Mouse (Mus musculus) small intestine, adult 2 months (tissue): ENCODE results near the gene Smg9. TPM values are rescaled to one million over a fixed set of nuclear protein-coding genes. Genes with fewer than 3 reads are reported as not detected.

Experiments used
- H3K27ac ChIP-seq: fragments of 200-500 bp; 2 replicates; pipeline ENCODE4 v1.5.1; 2012; ENCODE audit warnings: low read depth, low read length, control low read depth, inconsistent platforms; ENCODE audit not compliant: insufficient read depth
- H3K27me3 ChIP-seq: fragments of 200-500 bp; 2 replicates; pipeline ENCODE4 v1.6.1; 2012; ENCODE audit warnings: mild to moderate bottlenecking, moderate library complexity, low read length, inconsistent platforms; ENCODE audit not compliant: control insufficient read depth, insufficient read depth
- H3K36me3 ChIP-seq: fragments of 200-500 bp; 2 replicates; pipeline ENCODE4 v1.6.1; 2012; ENCODE audit warnings: mild to moderate bottlenecking, low read length, control low read depth, inconsistent platforms; ENCODE audit not compliant: control insufficient read depth, insufficient read depth
- H3K4me1 ChIP-seq: fragments of 200-500 bp; 2 replicates; pipeline ENCODE4 v1.6.1; 2012; ENCODE audit warnings: low read length, inconsistent platforms, mixed read lengths; ENCODE audit not compliant: control insufficient read depth, insufficient read depth, insufficient read length
- H3K4me3 ChIP-seq: fragments of 200-500 bp; 2 replicates; pipeline ENCODE4 v1.5.1; 2012; ENCODE audit warnings: low read depth, mild to moderate bottlenecking, control low read depth, inconsistent platforms, low read length, moderate library complexity
- CTCF ChIP-seq: fragments of 200-500 bp; IDR thresholded peaks from 2 replicates; pipeline ENCODE4 v1.5.1; 2012; ENCODE audit warnings: low read depth, mild to moderate bottlenecking, control low read depth, inconsistent platforms, low read length, moderate library complexity, mixed read lengths; ENCODE audit not compliant: insufficient replicate concordance, insufficient read length; ENCODE audit errors: extremely low read depth
- POLR2A ChIP-seq: fragments of 200-500 bp; IDR thresholded peaks from 2 replicates; pipeline ENCODE4 v1.6.1; 2012; ENCODE audit warnings: low read depth, mild to moderate bottlenecking, control low read depth, inconsistent platforms, low read length, moderate library complexity
- WGBS: fragments of 180-500 bp; shearing (Covaris S2); methylation state at CpG from one replicate; pipeline ENCODE4 v1.1.7; 2018; 5-methylcytosine and 5-hydroxymethylcytosine counted together
- polyA plus RNA-seq: library from polyadenylated mRNA; depleted of rRNA; stranded (reverse); fragments of >200 nt; gene quantifications from 2 replicates; pipeline ENCODE4 v1.2.3, GENCODE M21; 2012

The Smg9 gene
- polyA plus RNA-seq, 1 experiment, result 54.2 TPM

- TF ChIP-seq POLR2A (no peak), CTCF (no peak)
- no peaks in the 10 kb centered on the region for H3K27me3 ChIP-seq
- H3K4me1 ChIP-seq, result peaks cover 23% of the 10 kb centered on the region
- 84% methylated on average over 10 of the region's 10 CpGs for WGBS
- no peak overlapping the region for H3K4me3 ChIP-seq
- H3K27ac ChIP-seq, result no peak overlapping the region
- H3K36me3 ChIP-seq, result peaks cover 16% of the 10 kb centered on the region
Measured at GRCm38 (mm10) chr7:24378049-24378701, 21.2 kb upstream of the Smg9 start.

DNA sequence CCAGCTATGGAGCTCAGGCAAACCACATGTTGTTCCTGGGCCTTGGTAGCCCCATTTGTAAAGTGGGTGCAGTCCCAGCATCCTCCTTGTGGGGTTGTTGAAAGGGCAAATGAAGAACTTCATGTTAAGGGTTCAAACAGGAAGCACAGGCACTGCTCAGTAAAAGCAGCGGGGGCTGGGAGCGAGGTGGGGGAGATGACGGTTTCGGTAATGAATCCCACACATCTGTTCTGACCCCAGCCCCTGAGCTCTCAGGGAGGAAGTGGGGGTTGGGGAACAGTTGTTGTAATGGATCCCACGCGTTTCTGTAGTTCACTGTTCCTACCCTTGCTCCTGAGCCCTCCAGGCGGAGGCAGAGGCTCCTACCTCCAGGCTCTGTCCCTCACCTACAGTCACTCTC, 19.5 kb upstream of the Smg9 start:
- H3K27ac ChIP-seq, result peak overlapping the region; percentile 44; the same call in 1 of the 2 replicates
- no peaks in the 10 kb centered on the region for H3K27me3 ChIP-seq
- H3K36me3 ChIP-seq, result peaks cover 19% of the 10 kb centered on the region
- no peak for TF ChIP-seq CTCF
- no peak overlapping the region for H3K4me3 ChIP-seq
- 82% methylated on average over 7 of the region's 7 CpGs for WGBS
- peaks cover 13% of the 10 kb centered on the region for H3K4me1 ChIP-seq

- Histone ChIP-seq H3K27me3 (no peaks in the 10 kb centered on the region), H3K27ac (peak overlapping the region; percentile 19; the same call in 1 of the 2 replicates), H3K4me3 (no peak overlapping the region), H3K36me3 (peaks cover 19% of the 10 kb centered on the region), H3K4me1 (peaks cover 13% of the 10 kb centered on the region)
- whole genome bisulfite sequencing, result 69% methylated on average over 2 of the region's 2 CpGs
- TF ChIP-seq CTCF (no peak), POLR2A (no peak)
Measured at GRCm38 (mm10) chr7:24380370-24380769, 19.0 kb upstream of the Smg9 start.

- peaks cover 23% of the 10 kb centered on the region for H3K36me3 ChIP-seq
- no peaks in the 10 kb centered on the region for H3K4me1 ChIP-seq
- TF ChIP-seq CTCF (no peak), POLR2A (no peak)
- no peak overlapping the region for H3K4me3 ChIP-seq
- H3K27me3 ChIP-seq, result no peaks in the 10 kb centered on the region
- WGBS, result 70% methylated on average over 16 of the region's 16 CpGs
- peak overlapping the region; percentile 51 for H3K27ac ChIP-seq
Measured at GRCm38 (mm10) chr7:24382730-24383372, 16.6 kb upstream of the Smg9 start.

DNA sequence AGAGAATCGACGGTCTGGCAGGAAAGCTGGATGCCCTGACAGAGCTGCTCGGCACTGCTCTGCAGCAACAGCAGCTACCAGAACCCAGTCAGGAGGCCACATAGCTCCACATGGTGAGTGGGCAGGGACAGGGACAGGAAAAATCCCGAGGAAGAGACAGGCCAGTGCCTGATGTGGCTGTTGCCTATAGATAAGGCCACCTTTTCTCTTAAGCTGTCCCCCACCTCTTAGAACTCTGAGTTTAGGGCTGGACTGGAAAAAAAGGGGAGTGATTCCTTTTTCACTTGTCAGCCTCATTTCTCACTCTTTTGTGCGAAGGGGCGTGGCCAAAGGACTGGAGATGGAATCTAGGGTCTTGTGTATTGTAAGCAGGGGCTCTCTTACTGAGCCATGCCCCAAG, 15.3 kb upstream of the Smg9 start:
- H3K27ac ChIP-seq, result peak overlapping the region; percentile 51; the same call in 1 of the 2 replicates

DNA sequence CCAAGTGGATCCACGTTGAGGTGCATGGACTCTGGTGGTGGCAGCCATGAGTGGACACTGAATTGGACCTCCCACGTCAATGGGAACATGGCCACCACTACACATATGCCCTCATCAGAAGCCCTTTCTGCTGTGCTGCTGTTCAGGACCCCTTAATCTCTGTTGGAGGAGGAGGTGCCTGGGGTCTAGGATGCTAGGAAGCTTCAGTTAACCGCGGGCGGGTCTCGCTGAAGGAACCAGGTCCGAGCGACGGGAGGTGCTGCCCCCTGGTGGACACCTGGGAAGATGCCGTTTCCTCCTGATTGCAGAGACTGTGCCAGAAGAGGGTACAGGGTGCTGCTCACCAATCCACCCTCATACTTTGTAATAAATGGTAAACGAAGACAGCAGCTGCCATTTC, 14.6 kb upstream of the Smg9 start:
- TF ChIP-seq CTCF (peak; percentile 95), POLR2A (no peak)
- 16% methylated on average over 11 of the region's 11 CpGs for WGBS
- Histone ChIP-seq H3K27ac (no peak overlapping the region), H3K36me3 (peaks cover 19% of the 10 kb centered on the region), H3K4me1 (no peaks in the 10 kb centered on the region), H3K27me3 (no peaks in the 10 kb centered on the region), H3K4me3 (no peak overlapping the region)

More for the DNA sequence above, 15.3 kb upstream of the Smg9 start:
- Histone ChIP-seq H3K36me3 (peaks cover 21% of the 10 kb centered on the region), H3K4me1 (no peaks in the 10 kb centered on the region), H3K27me3 (no peaks in the 10 kb centered on the region), H3K4me3 (no peak overlapping the region)
- 78% methylated on average over 6 of the region's 6 CpGs for WGBS
- TF ChIP-seq POLR2A (no peak), CTCF (no peak)

- Histone ChIP-seq H3K27ac (no peak overlapping the region), H3K27me3 (no peaks in the 10 kb centered on the region), H3K36me3 (peaks cover 16% of the 10 kb centered on the region), H3K4me3 (no peak overlapping the region), H3K4me1 (no peaks in the 10 kb centered on the region; the same call in 1 of the 2 replicates)
- TF ChIP-seq CTCF (no peak), POLR2A (no peak)
- 70% methylated on average over 10 of the region's 10 CpGs for WGBS
Measured at GRCm38 (mm10) chr7:24387059-24387556, 12.3 kb upstream of the Smg9 start.
